Mouse (Mus musculus) embryo, embryonic 9.5 days (tissue): ENCODE measurements around the gene Sorbs2.
A peak's percentile ranks its signal among the peaks of the same experiment; 100 is the strongest.

Experiments
- DNase-seq: peaks from one replicate; pipeline ENCODE4 v3.0.0-alpha.2; 2017; ENCODE audit errors: extremely low spot score

Gene Sorbs2

GRCm38 (mm10) chr8:45755482-45755881, 247.9 kb downstream of the Sorbs2 start:
- DNase-seq: no peak

GRCm38 (mm10) chr8:45755972-45756371, 248.4 kb downstream of the Sorbs2 start:
- no peak for DNase-seq

DNA sequence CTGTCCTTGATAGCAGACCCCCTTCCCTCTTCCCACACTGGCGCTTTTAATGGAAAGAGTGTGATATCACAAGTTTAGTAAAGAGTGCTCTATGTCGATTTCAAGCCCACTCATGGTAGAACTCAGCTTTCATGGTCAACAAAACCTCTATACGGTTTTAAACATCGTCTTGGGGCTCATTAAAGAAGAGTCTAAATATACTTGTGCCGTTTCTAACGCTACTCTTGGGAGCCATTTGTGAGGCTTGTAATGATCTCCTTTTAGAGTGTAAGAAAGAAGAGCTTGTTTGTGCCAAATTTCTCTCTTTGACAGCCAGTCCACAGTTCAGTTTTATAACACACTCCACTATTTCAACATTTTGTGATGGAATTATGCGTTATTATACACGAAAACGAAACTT, 253.0 kb downstream of the Sorbs2 start:
- no peak for DNase-seq

DNA sequence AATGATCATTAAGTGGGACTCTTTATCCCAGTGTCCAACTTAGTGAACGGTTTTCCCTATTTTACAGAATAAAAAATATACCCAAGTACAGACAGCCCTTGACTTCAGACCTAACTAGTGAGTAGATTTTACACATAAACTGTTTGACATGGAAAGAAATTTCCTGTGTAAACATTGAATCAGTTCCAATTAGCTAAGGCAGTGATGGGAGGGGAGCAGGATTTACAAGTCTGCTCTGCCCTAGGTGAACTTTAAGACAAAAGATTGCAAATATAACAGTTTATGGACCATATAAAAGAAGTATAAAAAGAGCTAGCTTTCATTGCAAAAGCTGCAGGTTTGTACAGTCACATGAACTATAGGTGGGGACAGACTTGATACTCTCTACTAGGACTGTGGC, 253.5 kb downstream of the Sorbs2 start:
- DNase-seq: no peak

DNA sequence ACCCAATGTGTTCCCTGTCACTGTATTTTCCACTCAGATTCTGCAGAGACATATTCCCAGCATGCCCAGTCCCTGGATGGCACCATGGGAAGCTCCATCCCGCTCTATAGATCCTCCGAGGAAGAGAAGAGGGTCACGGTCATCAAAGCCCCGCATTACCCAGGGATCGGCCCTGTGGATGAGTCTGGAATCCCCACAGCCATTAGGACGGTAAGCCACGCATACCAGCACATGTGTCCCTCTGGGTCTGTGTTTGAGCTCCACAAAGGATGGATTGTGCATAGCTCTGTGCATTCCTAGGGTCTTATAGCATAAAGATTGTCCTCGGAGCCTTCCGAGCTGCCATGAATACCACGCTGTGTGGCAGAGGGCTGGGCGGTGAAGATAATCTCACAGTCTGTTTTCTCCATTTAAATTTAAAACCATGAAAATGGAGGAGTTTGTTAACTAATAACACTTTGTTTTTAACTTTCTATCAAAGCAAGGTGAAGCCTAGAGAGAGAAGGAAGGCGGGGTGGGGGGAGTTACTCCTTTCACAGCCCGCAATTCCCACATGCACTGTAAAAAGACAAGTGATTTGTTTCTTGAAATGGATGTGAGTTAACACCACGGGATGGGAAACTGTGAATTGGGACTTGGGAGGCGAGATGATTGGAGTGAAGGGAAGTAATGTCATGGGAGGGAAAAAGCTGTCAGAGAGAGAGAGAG, 255.5 kb downstream of the Sorbs2 start:
- no peak for DNase-seq

DNA sequence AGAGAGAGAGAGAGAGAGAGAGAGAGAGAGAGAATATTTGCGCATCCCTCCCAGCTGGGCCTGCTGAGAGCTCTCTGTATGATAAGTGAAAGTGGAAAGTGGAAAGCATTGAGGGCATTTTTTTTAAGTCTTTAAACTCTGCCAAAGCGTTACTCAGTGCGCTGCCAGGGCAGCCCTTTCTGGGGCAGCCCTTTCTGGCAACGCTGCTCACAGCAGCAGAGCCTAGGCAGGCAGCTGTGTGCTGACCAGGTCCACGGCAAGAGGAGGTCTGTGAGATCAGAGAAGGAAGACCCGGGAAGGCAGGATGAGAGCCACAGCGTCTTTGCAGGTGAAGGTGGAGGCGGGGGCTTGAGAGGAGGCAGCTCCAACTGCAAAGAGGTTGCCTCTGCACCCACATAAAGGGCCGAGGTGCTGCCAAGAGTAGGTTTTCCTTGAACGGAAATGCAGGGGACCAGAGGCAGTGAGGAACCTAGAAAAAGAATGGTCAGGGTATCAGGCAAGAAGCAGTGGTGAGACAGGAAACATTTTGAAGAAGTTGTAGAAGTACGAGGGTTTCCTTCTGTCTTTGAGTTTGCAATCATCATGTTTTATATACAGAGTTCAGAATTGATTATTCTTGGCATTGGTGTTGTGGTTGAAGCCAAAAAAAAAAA, 256.2 kb downstream of the Sorbs2 start:
- DNase-seq: no peak

DNA sequence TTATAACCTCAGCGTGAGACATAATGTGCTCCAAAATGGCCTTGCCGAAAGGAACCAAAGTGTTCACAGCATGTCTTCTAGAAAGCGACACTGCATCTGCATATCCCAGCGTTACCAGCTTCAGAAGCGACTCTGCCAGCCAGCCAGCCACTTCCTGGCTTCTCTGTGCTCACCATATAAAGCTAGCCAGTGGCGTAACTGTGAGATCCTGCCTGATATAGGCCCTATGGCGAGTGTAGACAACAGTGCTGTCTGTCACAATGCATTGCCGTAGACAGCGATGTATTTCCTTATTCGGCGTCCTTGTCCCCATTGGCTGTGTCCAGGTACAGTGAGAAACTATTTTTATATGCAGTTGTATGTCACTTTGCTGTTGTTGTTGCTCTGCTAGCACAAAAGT, 258.6 kb downstream of the Sorbs2 start:
- DNase-seq: no peak

DNA sequence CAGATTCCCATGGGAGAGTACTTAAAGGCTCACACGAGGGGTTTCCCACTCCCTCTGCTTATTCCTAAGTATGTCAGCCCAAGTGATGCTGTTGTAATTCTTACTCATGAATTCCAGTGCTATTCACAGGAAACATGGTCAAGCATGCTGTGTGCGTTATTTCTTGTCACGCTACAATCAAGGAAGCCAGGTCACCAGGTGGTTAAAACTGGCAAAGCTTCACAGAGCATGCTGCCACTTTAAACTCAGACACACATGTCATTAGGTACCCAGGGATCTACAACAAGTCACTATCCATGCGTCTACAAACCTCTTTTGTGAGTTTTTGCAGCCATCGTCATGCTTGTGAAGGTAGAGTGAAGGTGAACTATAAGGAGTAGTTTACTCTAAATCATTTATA, 267.3 kb downstream of the Sorbs2 start:
- DNase-seq: no peak

- DNase-seq: no peak
Measured at GRCm38 (mm10) chr8:45775481-45775880, 267.9 kb downstream of the Sorbs2 start.

GRCm38 (mm10) chr8:45776366-45776765, 268.8 kb downstream of the Sorbs2 start:
- no peak for DNase-seq

DNA sequence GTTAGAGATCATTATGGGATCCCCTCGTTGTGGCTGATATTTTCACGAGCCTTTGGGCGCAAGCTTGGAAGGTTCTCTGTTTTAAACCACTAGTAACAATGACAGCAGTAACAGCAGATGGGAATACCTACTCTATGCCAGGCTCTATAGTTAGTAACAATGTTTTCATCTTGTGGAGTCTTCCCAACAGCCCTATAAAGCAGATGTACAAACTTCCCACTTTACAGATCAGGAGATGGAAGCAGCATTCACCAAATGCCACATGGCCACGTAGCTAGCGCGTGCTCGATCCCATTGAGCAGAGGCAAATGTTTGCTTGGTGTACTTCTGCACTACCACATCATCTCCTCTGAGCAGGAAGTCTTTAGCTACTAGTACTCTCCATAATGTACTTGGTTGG, 269.4 kb downstream of the Sorbs2 start:
- DNase-seq: no peak

- DNase-seq: peak; percentile 39
Measured at GRCm38 (mm10) chr8:45780585-45780984, 273.0 kb downstream of the Sorbs2 start.

- DNase-seq: no peak
Measured at GRCm38 (mm10) chr8:45788610-45789009, 281.0 kb downstream of the Sorbs2 start.

DNA sequence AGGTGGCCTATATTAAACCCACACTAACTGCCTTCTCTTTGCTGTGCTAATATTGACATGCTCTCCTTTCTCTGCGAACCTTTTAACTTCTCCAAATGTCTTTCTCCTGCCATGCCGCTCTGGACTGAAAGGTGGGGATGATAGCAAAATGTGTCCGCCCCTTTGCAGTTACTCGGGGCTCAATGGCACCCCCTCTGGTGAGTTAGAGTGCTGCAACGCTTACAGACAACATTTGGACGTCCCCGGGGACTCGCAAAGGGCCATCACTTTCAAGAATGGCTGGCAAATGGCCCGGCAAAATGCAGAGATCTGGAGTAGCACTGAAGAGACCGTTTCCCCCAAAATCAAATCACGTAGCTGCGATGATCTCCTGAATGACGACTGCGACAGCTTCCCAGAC, 287.3 kb downstream of the Sorbs2 start:
- no peak for DNase-seq

GRCm38 (mm10) chr8:45796331-45796740, 288.7 kb downstream of the Sorbs2 start:
- peak; percentile 36 for DNase-seq

GRCm38 (mm10) chr8:45799517-45799916, 291.9 kb downstream of the Sorbs2 start:
- DNase-seq: no peak

- no peak for DNase-seq
Measured at GRCm38 (mm10) chr8:45808597-45808996, 301.0 kb downstream of the Sorbs2 start.

DNA sequence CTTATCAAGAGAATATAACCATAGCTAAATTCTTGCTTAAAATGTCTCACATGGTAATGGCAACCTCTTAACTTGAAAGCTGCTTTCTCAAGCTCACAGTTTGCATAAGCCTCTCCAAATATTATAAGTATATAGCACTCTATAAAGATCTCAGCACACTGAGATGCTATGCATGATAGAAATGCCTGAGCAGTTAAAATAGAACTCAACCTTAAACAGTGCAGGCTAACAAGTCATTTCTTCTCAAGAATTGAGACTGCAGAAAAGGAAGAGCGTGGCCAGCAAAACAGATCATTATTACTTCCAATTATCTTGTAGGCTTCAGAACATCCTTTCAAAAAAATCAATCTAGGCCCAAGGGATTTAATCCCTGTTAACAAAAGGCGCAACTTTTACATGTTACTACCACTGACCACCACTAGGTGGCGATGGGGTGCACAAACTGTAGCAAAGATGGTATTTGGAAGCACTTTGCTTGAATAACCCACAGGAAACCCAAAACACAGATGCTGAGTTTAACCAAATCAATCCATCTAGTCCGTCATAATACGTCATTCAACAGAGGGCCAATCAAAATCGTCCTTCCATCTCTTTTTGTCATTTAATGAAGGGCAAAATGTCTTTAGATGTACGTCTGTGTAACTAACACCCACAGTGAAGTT, 309.3 kb downstream of the Sorbs2 start:
- peak; percentile 67 for DNase-seq

DNA sequence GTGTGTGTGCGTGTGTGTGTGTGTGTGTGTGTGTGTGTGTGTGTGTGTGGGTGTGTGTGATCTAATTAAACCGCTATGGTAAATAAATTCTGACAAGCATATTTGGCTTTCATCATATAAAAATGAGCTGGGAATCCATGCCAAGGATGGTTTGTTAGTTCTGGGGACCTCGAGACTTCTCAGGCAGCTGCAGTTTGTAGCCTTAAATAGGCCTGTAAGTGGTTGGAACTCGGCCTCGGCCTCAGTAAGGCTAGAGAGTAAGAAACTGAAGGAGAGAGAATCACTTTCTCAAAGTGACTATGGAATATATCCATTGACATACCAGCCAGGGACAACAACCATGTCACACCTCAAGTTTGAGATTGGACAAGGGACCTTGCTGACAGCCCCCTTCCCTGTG, 314.1 kb downstream of the Sorbs2 start:
- no peak for DNase-seq

DNA sequence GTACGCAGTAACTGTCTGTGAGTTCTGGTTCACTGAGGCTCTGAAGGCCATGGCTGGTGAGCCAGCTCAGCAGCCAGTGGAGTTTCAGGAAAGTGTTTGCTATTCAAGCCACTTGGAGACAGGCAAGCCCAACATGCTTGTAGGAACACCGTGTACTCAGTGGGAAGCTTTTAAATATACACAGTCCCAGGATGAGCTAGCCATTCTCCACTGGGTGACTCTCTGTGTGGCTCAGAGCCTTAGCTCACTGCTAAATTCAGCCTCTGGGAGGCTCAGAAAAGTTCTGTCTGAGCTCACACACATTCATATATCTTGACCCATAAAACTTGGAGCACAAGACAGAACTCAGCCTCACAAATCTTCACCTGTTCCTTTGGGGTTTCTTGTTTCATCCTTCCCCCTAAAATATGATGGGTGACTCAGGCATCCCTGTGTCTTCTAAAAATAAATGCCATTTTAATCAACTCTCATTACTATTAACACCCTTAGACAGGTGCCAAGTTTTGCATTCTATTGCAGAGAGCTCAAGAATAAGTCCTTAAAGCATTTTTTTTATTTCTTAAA, 322.5 kb downstream of the Sorbs2 start:
- DNase-seq: no peak

DNA sequence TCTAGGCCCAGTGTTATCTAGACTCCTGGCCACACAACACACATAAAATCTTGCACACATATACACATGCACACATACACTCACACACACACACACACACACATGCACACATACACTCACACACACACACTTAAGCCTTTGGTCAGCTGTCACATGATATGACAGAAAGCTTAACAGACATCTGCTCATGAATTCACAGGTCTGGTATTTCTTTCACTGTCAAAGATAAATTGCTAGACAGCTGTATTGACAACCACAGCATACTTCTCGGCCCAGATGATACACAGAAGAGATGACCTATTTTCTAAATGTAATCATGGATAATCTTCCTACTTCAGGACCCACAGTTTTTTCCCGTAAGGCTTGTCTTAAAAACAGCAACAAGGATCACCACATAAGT, 326.3 kb downstream of the Sorbs2 start:
- DNase-seq: no peak

- no peak for DNase-seq
Measured at GRCm38 (mm10) chr8:45843306-45843705, 335.7 kb downstream of the Sorbs2 start.
